Mouse (Mus musculus) A20 (cell line): ENCODE measurements at regions not wholly inside any gene's neighbourhood (a gene's known extent, or its start where the extent isn't known, plus 50 kb on each side); places are given as distances from the start of the nearest gene placed in this dataset.
"Not testable (repeated sequence)": the region's sequence is repeated elsewhere in the genome, so short reads cannot be mapped to it uniquely, and the experiment has no call there.

Source experiments
- DNase-seq: peaks from one replicate; pipeline ENCODE4 v3.0.0-alpha.2; 2011; ENCODE audit warnings: low read depth, low spot score

DNA sequence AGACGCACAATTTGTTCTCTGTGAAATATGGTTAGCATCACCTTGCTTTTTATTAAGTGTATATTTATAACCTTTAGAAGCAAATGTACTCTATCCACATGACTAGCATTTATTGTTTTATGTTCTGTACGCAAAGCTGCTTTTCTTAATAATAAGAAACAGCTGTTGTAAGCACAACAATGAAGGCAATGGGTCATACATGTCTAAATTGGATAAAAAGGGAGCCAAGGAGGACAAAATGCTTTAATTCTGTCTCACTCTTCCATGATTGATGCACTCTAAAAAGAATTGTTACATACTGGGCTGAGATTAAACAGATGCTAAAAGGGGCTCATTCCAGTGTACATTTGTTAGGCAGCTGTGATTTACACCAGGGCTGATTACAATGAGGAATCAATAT lies 232.7 kb upstream of the Gm21293 start:
- DNase-seq, result no peak

DNA sequence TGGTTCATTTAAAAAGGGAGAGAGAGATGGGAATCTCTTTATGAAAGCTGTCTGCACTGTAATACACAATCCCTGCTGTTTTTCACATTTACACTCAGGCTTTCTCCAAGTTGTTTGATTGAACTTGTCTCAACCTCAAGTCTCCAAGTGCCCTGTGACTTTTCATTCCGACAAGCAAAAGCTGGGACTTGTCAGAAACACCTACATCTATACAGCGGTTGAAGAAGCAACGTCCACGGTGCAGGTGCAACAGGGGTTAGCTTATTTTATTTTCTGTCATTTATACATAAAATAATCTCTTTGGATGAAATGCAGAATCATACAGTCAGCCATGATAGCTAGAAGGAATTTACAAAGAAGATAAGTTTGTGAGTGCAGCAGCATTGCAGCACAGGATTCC lies 184.6 kb upstream of the Gm21293 start:
- no peak for DNase-seq

DNA sequence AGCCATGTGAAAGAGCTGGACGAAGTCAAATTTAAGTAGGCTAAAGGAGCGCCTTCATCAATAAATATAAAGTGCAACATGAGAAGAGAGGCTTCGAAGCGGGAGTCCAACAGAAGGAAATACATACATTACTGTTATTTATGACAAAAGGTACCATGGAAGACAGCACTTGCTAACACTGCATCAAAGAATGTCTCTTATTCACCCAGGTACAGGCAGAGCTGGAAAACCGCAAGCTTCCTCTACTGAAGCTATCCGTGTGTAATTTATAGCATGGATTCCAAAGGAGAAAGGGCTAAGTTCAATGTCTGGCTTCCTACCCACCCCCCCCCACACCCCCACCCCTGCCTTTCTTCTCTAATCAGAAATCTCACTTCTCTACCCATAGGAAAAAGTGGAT lies 166.7 kb upstream of the Gm21293 start:
- DNase-seq, result no peak

DNA sequence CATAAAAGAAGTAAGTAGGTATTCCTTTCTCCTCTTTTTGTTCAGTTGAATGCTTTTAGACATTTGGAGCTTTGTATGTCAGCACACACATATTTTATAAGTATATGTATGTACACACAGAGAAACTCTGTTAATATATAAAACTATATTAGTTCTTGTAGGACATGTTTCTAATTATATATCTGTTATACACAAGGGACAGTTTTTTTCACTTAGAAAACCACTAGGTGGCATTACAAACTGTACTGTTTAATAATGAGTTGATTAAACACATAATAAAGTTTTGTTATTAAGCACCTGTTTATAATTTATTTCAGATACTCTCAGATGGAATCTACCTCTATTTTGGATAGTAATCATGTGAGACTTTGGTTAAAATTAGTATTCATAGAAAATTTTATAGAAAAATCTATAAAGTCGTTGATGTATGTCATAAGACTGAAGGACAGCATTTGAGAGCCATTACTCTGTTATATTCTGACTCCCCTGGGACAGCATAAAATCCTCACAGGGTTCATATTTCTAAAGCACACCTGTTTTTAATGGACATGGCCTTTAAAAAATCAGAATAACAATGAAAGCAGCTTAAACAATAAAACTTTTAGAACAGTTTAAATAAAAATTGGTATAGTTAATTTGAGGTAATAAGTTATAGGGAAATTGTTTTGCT lies 158.4 kb upstream of the Gm21293 start:
- no peak for DNase-seq

DNA sequence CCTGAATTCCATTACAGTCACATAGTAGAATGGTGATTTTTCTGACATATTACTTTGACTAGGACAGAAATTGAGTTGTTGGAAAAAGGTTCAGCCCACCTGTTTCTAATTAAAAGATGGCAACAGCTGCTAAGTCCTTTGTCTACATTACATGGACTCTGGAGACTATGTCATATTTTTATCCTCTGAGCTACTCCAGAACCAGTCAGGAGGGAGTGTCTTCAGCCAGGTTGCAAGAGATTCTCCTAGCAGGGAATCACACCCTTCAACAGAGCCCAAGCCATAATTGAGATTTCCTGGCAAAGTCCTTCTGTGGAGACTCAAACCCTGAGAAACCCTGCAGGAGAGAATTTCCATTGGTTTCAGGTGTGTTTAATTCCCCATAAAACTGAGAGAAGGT lies 123.2 kb upstream of the Gm21293 start:
- DNase-seq, result no peak

DNA sequence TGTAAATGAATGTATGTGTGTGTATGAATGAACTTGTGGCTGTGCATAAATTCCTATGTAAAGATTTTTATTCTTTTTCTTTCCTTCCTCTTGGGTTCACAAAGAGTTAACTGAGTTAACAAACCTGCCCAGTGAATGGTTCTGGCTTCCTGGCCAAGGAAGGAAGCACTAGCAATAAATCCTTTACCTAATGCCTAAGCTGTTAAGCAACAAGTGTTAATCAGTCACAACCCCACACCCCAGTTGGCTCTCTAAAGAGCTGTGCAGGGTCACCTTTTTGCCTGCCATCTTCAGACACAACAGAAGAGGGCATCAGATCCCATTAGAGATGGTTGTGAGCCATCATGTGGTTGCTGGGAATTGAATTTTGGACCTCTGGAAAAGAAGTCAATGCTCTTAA lies 121.2 kb upstream of the Gm21293 start:
- no peak for DNase-seq

DNA sequence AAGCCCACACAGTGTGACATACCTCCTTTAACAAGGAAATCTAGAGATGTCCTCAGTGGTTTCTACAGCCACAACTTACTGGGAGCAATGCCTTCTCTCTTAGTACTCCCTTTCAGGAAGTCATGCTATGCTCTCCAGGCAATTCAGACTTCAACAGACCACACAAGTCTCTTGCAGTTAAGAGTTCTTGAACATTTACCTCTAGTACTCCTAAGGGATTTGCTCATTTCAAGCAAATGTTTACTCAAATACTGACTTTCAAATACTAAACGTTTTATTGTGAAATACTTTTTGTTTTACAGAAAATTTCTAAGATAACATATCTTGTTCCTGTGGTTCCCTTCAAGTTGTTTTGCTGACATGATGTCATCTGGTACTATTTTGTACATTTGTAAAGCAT lies 114.6 kb upstream of the Gm21293 start:
- DNase-seq, result no peak

DNA sequence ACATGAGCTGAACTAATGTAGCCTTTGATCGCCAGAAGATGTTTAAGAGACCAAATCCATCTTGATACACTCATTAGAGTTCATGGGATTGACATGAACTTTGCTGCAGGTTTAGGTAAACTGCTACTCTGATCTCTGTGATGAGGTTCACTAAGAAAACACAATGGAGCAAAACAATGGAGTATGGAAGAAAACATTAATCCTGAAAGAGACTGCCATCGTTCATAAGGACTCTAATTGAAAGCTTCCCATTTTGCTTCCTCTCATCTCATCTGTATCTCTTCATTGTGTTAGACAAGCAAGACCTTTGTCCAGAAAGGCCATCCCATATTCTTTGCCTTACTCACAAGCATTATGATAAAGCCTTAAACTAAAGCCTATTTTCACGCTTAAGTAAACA lies 110.0 kb upstream of the Gm21293 start:
- no peak for DNase-seq

DNA sequence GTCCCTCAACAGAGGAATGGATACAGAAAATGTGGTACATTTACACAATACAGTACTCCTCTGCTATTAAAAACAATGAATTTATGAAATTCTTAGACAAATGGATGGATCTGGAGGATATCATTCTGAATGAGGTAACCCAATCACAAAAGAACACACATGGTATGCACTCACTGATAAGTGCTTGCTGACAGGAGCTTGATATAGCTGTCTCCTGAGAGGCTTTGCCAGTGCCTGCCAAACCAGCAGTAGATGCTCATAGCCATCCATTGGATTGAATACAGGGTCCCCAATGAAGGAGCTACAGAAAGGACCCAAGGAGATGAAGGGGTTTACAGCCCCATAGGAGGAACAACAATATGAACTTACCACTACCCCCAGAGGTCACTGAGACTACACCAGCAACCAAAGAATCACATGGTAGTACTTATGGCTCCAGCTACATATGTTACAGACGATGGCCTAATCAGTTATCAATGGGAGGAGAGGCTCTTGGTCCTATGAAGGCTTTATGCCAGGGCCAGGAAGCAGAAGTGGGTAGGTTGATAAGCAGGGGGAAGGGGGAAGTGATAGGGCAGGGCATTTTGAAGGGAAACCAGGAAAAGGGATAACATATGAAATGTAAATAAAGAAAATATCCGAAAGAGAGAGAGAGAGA lies 100.9 kb upstream of the Gm21293 start:
- not testable (repeated sequence) for DNase-seq

DNA sequence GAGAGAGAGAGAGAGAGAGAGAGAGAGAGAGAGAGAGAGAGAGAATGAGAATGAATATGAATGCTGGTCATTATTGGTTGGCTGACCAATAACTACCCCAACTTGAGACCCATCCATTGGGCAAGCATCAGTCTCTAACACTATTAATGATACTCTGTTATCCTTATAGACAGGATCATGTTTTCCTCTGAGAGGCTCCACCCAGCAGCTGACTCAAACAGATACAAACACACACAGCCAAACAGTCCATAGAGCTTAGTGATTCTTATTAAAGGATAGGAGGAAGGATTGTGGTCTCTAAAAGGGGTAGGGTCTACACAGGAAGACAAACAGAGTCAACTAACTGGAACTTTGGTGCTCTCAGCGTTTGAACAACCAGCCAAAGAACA lies 100.4 kb upstream of the Gm21293 start:
- no peak for DNase-seq

DNA sequence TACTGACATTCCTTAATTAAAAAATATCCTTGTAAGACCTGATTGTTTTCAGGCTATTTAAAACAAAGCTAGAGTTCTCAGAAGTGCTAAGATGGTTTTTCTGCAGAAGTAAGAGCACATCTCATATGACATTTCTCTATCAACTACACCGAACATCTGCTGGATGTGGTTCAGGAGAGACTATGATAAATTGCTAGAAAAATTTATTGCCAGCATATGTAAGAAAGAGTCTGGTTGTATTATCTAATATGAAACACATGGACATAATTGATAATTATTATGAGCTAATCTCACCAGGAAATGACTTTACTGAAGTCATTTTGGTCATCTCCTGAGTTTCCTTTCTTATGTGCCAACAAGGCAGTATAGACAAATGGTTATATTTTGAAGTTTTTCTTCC lies 99.2 kb upstream of the Gm21293 start:
- DNase-seq, result no peak
